Mouse (Mus musculus) heart, postnatal 14 days (tissue): ENCODE measurements around the gene Matn3. TPM values are rescaled to one million over a fixed set of nuclear protein-coding genes. Genes with fewer than 3 reads are reported as not detected.

ENCODE experiments used
- DNase-seq, 2 experiments: peaks; one replicate each; pipeline ENCODE4 v3.0.0; 2021 to 2022
- intact Hi-C: fragments of 180-260 bp; cut with DNase I; formaldehyde crosslinking; loops from one replicate; pipeline ENCODE4 v1.15.1; 2025
- total RNA-seq, 2 experiments: library from RNA; stranded (reverse); gene quantifications; 2 replicates each; pipeline ENCODE4 v1.2.3; 2021

Gene Matn3
- total RNA-seq, 2 experiments from 2014 or later: not detected

- intact Hi-C loops: no loop called here
- DNase-seq: no peak
Observed at GRCm38 (mm10) chr12:9007811-9008210, 60.1 kb downstream of the Matn3 start.

DNA sequence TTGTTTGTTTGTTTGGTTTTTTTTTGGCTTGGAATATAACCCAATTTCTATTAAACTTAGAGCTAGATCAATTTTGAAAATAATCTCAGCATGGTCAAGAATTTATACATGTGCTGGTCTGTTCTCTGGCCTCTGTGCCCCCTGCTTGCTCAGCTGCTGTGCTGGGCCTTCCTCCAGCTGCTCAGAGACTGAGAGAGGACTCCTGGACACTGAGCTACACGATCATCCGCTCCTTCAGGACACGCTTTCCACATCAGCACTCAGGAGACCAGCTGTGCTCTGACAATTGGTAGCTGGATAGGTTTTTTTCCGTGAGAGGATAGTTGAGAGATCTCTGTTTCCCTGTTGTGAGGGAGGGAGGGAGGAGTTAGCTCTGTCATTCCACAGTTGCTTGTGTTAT lies 62.6 kb downstream of the Matn3 start:
- intact Hi-C loops: no loop called here
- no peak for DNase-seq

- no peak for DNase-seq
- intact Hi-C loops: no loop called here
Observed at GRCm38 (mm10) chr12:9016376-9016775, 68.6 kb downstream of the Matn3 start.

DNA sequence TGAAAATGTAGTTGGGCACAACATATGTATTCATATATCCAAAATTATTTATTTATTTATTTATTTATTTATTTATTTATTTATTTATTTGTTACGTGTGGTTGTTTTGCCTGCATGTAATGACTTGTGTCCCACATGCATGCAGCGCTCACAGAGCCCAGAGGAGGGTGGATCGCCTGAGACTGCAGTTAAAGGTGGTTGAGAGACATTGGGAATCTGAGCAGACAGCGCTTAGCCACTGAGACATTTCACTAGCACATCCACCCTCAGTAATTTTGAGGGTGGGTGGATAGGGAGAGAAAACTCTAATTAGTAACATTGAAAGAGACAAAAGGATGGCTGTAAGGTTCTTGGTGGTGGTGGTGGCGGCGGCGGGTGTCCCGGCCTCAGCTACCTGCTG lies 72.7 kb downstream of the Matn3 start:
- no peak for DNase-seq
- intact Hi-C loops: no loop called here

GRCm38 (mm10) chr12:9020986-9021385 lies 73.3 kb downstream of the Matn3 start:
- intact Hi-C loops: no loop called here
- no peak for DNase-seq

Other genes with a start within 250 kb of the Matn3 start
- gene Sdc1, start 176.6 kb upstream of the Matn3 start, total RNA-seq: 10 to 100 TPM; 10.9 to 12.2 TPM
- 100 to 1,000 TPM; 325 to 358 TPM for gene Laptm4a, start 26.3 kb upstream of the Matn3 start, total RNA-seq
- 10 to 100 TPM; 11.9 to 12.5 TPM for gene Wdr35, start 26.0 kb downstream of the Matn3 start, total RNA-seq
- gene Ttc32, start 82.1 kb downstream of the Matn3 start, total RNA-seq: 10 to 100 TPM; 20.8 to 24.2 TPM